Mouse (Mus musculus) kidney, postnatal 10 days (tissue): Measurements from ENCODE around the gene Zrsr1.

Experiments used
- DNase-seq: peaks from one replicate; pipeline ENCODE4 v3.0.0; 2021; ENCODE audit warnings: mixed read lengths

Gene Zrsr1

GRCm38 (mm10) chr11:22971835-22972709 is at the start of gene Zrsr1:
Zrsr1 (plus strand) TSS chr11:22972005.
- DNase-seq = peak; percentile 76

- no peak for DNase-seq
These were observed 49.3 kb upstream of the Zrsr1 start for GRCm38 (mm10) chr11:22922546-22922945.

- DNase-seq = no peak
These were observed 48.2 kb upstream of the Zrsr1 start for GRCm38 (mm10) chr11:22923606-22924005.

- DNase-seq = no peak
These were observed 43.1 kb upstream of the Zrsr1 start for GRCm38 (mm10) chr11:22928586-22929169.

GRCm38 (mm10) chr11:22930129-22930528 is 41.7 kb upstream of the Zrsr1 start:
- no peak for DNase-seq

- no peak for DNase-seq
These were observed 40.4 kb upstream of the Zrsr1 start for GRCm38 (mm10) chr11:22931320-22931905.

- DNase-seq = no peak
These were observed 39.6 kb upstream of the Zrsr1 start for GRCm38 (mm10) chr11:22932167-22932566.

- DNase-seq = no peak
These were observed 35.2 kb upstream of the Zrsr1 start for GRCm38 (mm10) chr11:22936446-22937125.

GRCm38 (mm10) chr11:22937716-22938316 is 34.0 kb upstream of the Zrsr1 start:
- no peak for DNase-seq

GRCm38 (mm10) chr11:22938983-22939382 is 32.8 kb upstream of the Zrsr1 start:
- DNase-seq = no peak

GRCm38 (mm10) chr11:22949101-22949500 is 22.7 kb upstream of the Zrsr1 start:
- no peak for DNase-seq

- no peak for DNase-seq
These were observed 21.7 kb upstream of the Zrsr1 start for GRCm38 (mm10) chr11:22950131-22950530.

GRCm38 (mm10) chr11:22952668-22953067 is 19.1 kb upstream of the Zrsr1 start:
- no peak for DNase-seq

GRCm38 (mm10) chr11:22956346-22956745 is 15.5 kb upstream of the Zrsr1 start:
- DNase-seq = no peak

- peak; percentile 84 for DNase-seq
These were observed 15.0 kb upstream of the Zrsr1 start for GRCm38 (mm10) chr11:22956830-22957229.

GRCm38 (mm10) chr11:22957791-22958374 is 13.9 kb upstream of the Zrsr1 start:
- no peak for DNase-seq

GRCm38 (mm10) chr11:22962101-22962500 is 9.7 kb upstream of the Zrsr1 start:
- no peak for DNase-seq

- no peak for DNase-seq
These were observed 7.4 kb upstream of the Zrsr1 start for GRCm38 (mm10) chr11:22964401-22964800.

- peak; percentile 29 for DNase-seq
These were observed 6.3 kb upstream of the Zrsr1 start for GRCm38 (mm10) chr11:22965503-22965902.

GRCm38 (mm10) chr11:22969486-22969885 is 2.3 kb upstream of the Zrsr1 start:
- DNase-seq = no peak

GRCm38 (mm10) chr11:22970546-22970945 is 1.3 kb upstream of the Zrsr1 start:
- no peak for DNase-seq

GRCm38 (mm10) chr11:22972746-22973526 is 1.1 kb downstream of the Zrsr1 start:
- peak; percentile 88 for DNase-seq
